Mouse (Mus musculus): Measurements from ENCODE around the gene Itpr3. TPM values are rescaled to one million over a fixed set of nuclear protein-coding genes. Genes with fewer than 3 reads are reported as not detected.
A peak's percentile ranks its signal among the peaks of the same experiment; 100 is the strongest.

Itpr3 gene
- polyA plus RNA-seq, 1 experiment from 2014 or later, result 0.73 TPM

GRCm38 (mm10) chr17:27152976-27153723, 96.0 kb downstream of the Itpr3 start:
- H3K4me2 ChIP-seq (ENCODE audit: low read length), result no peak overlapping the region
- H3K27ac ChIP-seq (ENCODE audit: low read length), result no peak overlapping the region
- H3K9ac ChIP-seq (replicated peaks; ENCODE audit: low read depth, low read length), result no peak overlapping the region
- H3K4me1 ChIP-seq (replicated peaks; ENCODE audit: control insufficient read depth, insufficient read depth, low read length), result peaks cover 3% of the 10 kb centered on the region; the same call in 1 of the 2 replicates
- 61% methylated on average over 8 of the region's 8 CpGs for WGBS
- no peak overlapping the region for H3K4me3 ChIP-seq (replicated peaks; ENCODE audit: low read length)
- ATAC-seq, result no peak
- no peaks in the 10 kb centered on the region for H3K36me3 ChIP-seq (ENCODE audit: control insufficient read depth, insufficient read depth)
- no peaks in the 10 kb centered on the region for H3K9me3 ChIP-seq (ENCODE audit: control insufficient read depth, low read length)
- H3K27me3 ChIP-seq (replicated peaks; ENCODE audit: control insufficient read depth, insufficient read depth, low read length), result no peaks in the 10 kb centered on the region

GRCm38 (mm10) chr17:27153773-27154193, 96.7 kb downstream of the Itpr3 start:
- H3K4me2 ChIP-seq (ENCODE audit: low read length), result no peak overlapping the region
- peaks cover 3% of the 10 kb centered on the region; the same call in 1 of the 2 replicates for H3K4me1 ChIP-seq (replicated peaks; ENCODE audit: control insufficient read depth, insufficient read depth, low read length)
- no peaks in the 10 kb centered on the region for H3K9me3 ChIP-seq (ENCODE audit: control insufficient read depth, low read length)
- H3K36me3 ChIP-seq (ENCODE audit: control insufficient read depth, insufficient read depth), result no peaks in the 10 kb centered on the region
- H3K4me3 ChIP-seq (replicated peaks; ENCODE audit: low read length), result no peak overlapping the region
- no peaks in the 10 kb centered on the region for H3K27me3 ChIP-seq (replicated peaks; ENCODE audit: control insufficient read depth, insufficient read depth, low read length)
- no peak overlapping the region for H3K9ac ChIP-seq (replicated peaks; ENCODE audit: low read depth, low read length)
- no peak overlapping the region for H3K27ac ChIP-seq (ENCODE audit: low read length)
- WGBS, result 69% methylated on average over 9 of the region's 9 CpGs
- no peak for ATAC-seq

- 66% methylated on average over 14 of the region's 14 CpGs for WGBS
- peaks cover 3% of the 10 kb centered on the region; the same call in 1 of the 2 replicates for H3K4me1 ChIP-seq (replicated peaks; ENCODE audit: control insufficient read depth, insufficient read depth, low read length)
- no peak for ATAC-seq
These were observed 97.2 kb downstream of the Itpr3 start for GRCm38 (mm10) chr17:27154256-27154655.

GRCm38 (mm10) chr17:27154881-27155280, 97.8 kb downstream of the Itpr3 start:
- Histone ChIP-seq H3K27me3 (replicated peaks; ENCODE audit: control insufficient read depth, insufficient read depth, low read length) (no peaks in the 10 kb centered on the region), H3K4me2 (ENCODE audit: low read length) (no peak overlapping the region), H3K36me3 (ENCODE audit: control insufficient read depth, insufficient read depth) (no peaks in the 10 kb centered on the region), H3K27ac (ENCODE audit: low read length) (no peak overlapping the region), H3K9ac (replicated peaks; ENCODE audit: low read depth, low read length) (no peak overlapping the region), H3K4me1 (replicated peaks; ENCODE audit: control insufficient read depth, insufficient read depth, low read length) (peaks cover 3% of the 10 kb centered on the region; the same call in 1 of the 2 replicates), H3K9me3 (ENCODE audit: control insufficient read depth, low read length) (no peaks in the 10 kb centered on the region), H3K4me3 (replicated peaks; ENCODE audit: low read length) (no peak overlapping the region)
- ATAC-seq, result no peak
- WGBS, result 85% methylated on average over 6 of the region's 6 CpGs

More at GRCm38 (mm10) chr17:27154256-27154655, 97.2 kb downstream of the Itpr3 start:
- H3K27me3 ChIP-seq (replicated peaks; ENCODE audit: control insufficient read depth, insufficient read depth, low read length), result no peaks in the 10 kb centered on the region
- no peak overlapping the region for H3K9ac ChIP-seq (replicated peaks; ENCODE audit: low read depth, low read length)
- peak overlapping the region; percentile 20; the same call in 1 of the 2 replicates for H3K27ac ChIP-seq (ENCODE audit: low read length)
- H3K4me3 ChIP-seq (replicated peaks; ENCODE audit: low read length), result no peak overlapping the region
- H3K9me3 ChIP-seq (ENCODE audit: control insufficient read depth, low read length), result no peaks in the 10 kb centered on the region
- H3K36me3 ChIP-seq (ENCODE audit: control insufficient read depth, insufficient read depth), result no peaks in the 10 kb centered on the region
- H3K4me2 ChIP-seq (ENCODE audit: low read length), result no peak overlapping the region

- Histone ChIP-seq H3K4me3 (replicated peaks; ENCODE audit: low read length) (no peak overlapping the region), H3K27me3 (replicated peaks; ENCODE audit: control insufficient read depth, insufficient read depth, low read length) (no peaks in the 10 kb centered on the region), H3K9me3 (ENCODE audit: control insufficient read depth, low read length) (no peaks in the 10 kb centered on the region), H3K36me3 (ENCODE audit: control insufficient read depth, insufficient read depth) (no peaks in the 10 kb centered on the region), H3K4me2 (ENCODE audit: low read length) (no peak overlapping the region), H3K9ac (replicated peaks; ENCODE audit: low read depth, low read length) (no peak overlapping the region), H3K4me1 (replicated peaks; ENCODE audit: control insufficient read depth, insufficient read depth, low read length) (peaks cover 3% of the 10 kb centered on the region; the same call in 1 of the 2 replicates), H3K27ac (ENCODE audit: low read length) (no peak overlapping the region)
- no peak for ATAC-seq
- WGBS, result 87% methylated on average over 8 of the region's 8 CpGs
These were observed 98.6 kb downstream of the Itpr3 start for GRCm38 (mm10) chr17:27155752-27156151.

GRCm38 (mm10) chr17:27158439-27158838, 101.3 kb downstream of the Itpr3 start:
- H3K4me3 ChIP-seq (replicated peaks; ENCODE audit: low read length), result no peak overlapping the region
- H3K4me2 ChIP-seq (ENCODE audit: low read length), result no peak overlapping the region
- peaks cover 3% of the 10 kb centered on the region; the same call in 1 of the 2 replicates for H3K4me1 ChIP-seq (replicated peaks; ENCODE audit: control insufficient read depth, insufficient read depth, low read length)
- no peak overlapping the region for H3K9ac ChIP-seq (replicated peaks; ENCODE audit: low read depth, low read length)
- H3K27ac ChIP-seq (ENCODE audit: low read length), result no peak overlapping the region
- no peaks in the 10 kb centered on the region for H3K36me3 ChIP-seq (ENCODE audit: control insufficient read depth, insufficient read depth)
- no peak for ATAC-seq
- H3K27me3 ChIP-seq (replicated peaks; ENCODE audit: control insufficient read depth, insufficient read depth, low read length), result no peaks in the 10 kb centered on the region
- H3K9me3 ChIP-seq (ENCODE audit: control insufficient read depth, low read length), result no peaks in the 10 kb centered on the region
- 79% methylated on average over 6 of the region's 6 CpGs for WGBS

GRCm38 (mm10) chr17:27159169-27159568, 102.1 kb downstream of the Itpr3 start:
- no peak for ATAC-seq
- Histone ChIP-seq H3K4me3 (replicated peaks; ENCODE audit: low read length) (no peak overlapping the region), H3K9ac (replicated peaks; ENCODE audit: low read depth, low read length) (no peak overlapping the region), H3K36me3 (ENCODE audit: control insufficient read depth, insufficient read depth) (no peaks in the 10 kb centered on the region), H3K4me2 (ENCODE audit: low read length) (no peak overlapping the region), H3K4me1 (replicated peaks; ENCODE audit: control insufficient read depth, insufficient read depth, low read length) (peaks cover 1% of the 10 kb centered on the region; the same call in 1 of the 2 replicates), H3K9me3 (ENCODE audit: control insufficient read depth, low read length) (no peaks in the 10 kb centered on the region), H3K27me3 (replicated peaks; ENCODE audit: control insufficient read depth, insufficient read depth, low read length) (no peaks in the 10 kb centered on the region), H3K27ac (ENCODE audit: low read length) (no peak overlapping the region)
- 85% methylated on average over 7 of the region's 7 CpGs for WGBS

GRCm38 (mm10) chr17:27160905-27161304, 103.8 kb downstream of the Itpr3 start:
- no peak overlapping the region for H3K4me2 ChIP-seq (ENCODE audit: low read length)
- H3K27ac ChIP-seq (ENCODE audit: low read length), result no peak overlapping the region
- H3K4me1 ChIP-seq (replicated peaks; ENCODE audit: control insufficient read depth, insufficient read depth, low read length), result no peaks in the 10 kb centered on the region
- no peaks in the 10 kb centered on the region for H3K36me3 ChIP-seq (ENCODE audit: control insufficient read depth, insufficient read depth)
- H3K27me3 ChIP-seq (replicated peaks; ENCODE audit: control insufficient read depth, insufficient read depth, low read length), result no peaks in the 10 kb centered on the region
- WGBS, result 79% methylated on average over 4 of the region's 4 CpGs
- no peak for ATAC-seq
- no peak overlapping the region for H3K9ac ChIP-seq (replicated peaks; ENCODE audit: low read depth, low read length)
- H3K4me3 ChIP-seq (replicated peaks; ENCODE audit: low read length), result no peak overlapping the region
- no peaks in the 10 kb centered on the region for H3K9me3 ChIP-seq (ENCODE audit: control insufficient read depth, low read length)

GRCm38 (mm10) chr17:27165054-27165773, 108.1 kb downstream of the Itpr3 start:
- no peak for ATAC-seq

More at GRCm38 (mm10) chr17:27165054-27165773, 108.1 kb downstream of the Itpr3 start:
- no peaks in the 10 kb centered on the region for H3K9me3 ChIP-seq (ENCODE audit: control insufficient read depth, low read length)
- H3K27me3 ChIP-seq (replicated peaks; ENCODE audit: control insufficient read depth, insufficient read depth, low read length), result no peaks in the 10 kb centered on the region
- no peak overlapping the region for H3K9ac ChIP-seq (replicated peaks; ENCODE audit: low read depth, low read length)
- no peak overlapping the region for H3K4me3 ChIP-seq (replicated peaks; ENCODE audit: low read length)
- no peak overlapping the region for H3K4me2 ChIP-seq (ENCODE audit: low read length)
- no peak overlapping the region for H3K27ac ChIP-seq (ENCODE audit: low read length)
- no peaks in the 10 kb centered on the region for H3K4me1 ChIP-seq (replicated peaks; ENCODE audit: control insufficient read depth, insufficient read depth, low read length)
- WGBS, result 71% methylated on average over 8 of the region's 8 CpGs
- H3K36me3 ChIP-seq (ENCODE audit: control insufficient read depth, insufficient read depth), result no peaks in the 10 kb centered on the region

Measured in forebrain, embryonic 16.5 days (tissue).